Mouse (Mus musculus): ENCODE results near the gene Ggt5.
"Not testable (repeated sequence)": the region's sequence is repeated elsewhere in the genome, so short reads cannot be mapped to it uniquely, and the experiment has no call there.

Ggt5 gene

DNA sequence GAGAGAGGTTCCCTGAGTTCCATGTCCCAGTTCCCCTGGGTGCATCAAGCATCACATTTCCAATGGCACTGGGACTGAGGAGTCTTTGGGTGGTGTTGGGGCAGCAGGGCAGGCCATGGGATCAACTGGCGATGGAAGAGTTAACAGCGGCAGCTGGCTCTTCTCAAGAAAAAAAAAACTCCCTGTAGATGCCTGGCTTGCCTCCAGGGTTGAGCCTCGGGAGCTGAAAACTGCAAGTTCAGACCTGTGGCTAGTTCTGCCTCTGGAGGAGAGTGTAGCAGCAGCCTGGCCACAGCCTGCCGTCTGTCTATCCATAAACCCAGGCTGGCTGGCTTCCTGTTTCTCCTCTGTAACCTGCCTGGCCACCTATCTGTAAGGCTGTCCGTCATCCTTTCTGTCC is at the start of gene Ggt5:
Ggt5 (plus strand) TSS at position 212 of the 400 bp plus-strand sequence.
- peak; percentile 28 for DNase-seq

DNA sequence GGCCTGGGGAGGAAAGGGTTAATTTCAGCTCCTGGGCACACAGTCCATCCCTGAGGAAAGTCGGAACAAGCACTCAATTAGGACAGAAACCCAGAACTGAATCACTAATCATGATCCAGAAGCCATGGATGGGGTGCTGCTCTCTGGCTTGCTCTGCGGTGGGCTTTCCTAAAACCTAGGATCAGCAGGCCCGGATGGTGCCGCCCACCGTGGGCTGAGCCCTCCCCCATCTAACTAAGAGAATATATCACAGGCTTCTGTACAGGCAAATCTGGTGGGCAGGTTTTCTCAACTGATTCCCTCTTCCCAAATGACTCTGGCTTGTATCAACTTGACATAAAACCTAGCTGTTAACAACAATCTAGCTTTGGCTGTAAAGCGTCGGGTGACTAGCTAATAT is 41.2 kb upstream of the Ggt5 start:
- no peak for DNase-seq

DNA sequence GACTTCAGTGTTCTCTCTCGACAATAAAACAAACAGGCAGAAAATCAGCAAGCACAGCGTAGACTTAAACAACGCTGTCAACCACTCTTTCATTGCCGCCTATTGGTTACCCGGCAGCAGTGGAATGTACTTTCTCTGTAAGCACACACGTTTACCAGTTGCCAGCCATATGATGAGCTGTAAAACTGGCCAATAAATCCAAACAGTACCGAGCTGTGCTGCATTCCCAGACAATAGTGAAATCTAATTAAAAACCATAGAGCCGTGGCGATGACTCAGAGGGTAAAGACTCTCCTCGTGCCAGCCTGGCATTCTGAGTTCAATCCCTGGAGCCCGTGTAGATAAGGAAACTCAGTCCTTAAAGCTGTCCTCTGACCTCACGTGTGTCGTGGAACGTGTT is 40.7 kb upstream of the Ggt5 start:
- DNase-seq: no peak

- DNase-seq: no peak
Observed at GRCm38 (mm10) chr10:75549886-75550285, 39.3 kb upstream of the Ggt5 start.

GRCm38 (mm10) chr10:75551175-75551574 is 38.0 kb upstream of the Ggt5 start:
- no peak for DNase-seq

DNA sequence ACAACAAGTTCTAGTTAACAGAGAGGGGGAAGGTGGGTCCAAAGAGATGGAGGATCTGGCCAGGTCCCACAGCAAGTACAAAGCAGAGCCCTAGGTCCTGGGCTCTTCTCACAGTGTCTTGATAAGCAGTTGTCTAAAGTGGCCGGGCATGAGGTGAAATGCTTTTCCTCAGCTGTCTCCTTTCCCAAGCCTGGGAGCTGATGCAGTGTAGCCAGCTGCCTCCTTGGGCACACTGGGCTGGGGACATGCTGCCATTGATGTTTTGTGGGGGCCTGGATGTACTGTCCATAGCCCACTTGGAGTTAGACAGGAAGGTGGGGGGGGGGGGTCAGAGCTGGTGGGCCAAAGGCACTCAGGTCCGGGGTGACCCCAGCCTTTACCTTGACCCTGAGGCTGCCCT is 37.0 kb upstream of the Ggt5 start:
- DNase-seq: no peak

- DNase-seq: no peak
Observed at GRCm38 (mm10) chr10:75552701-75553450, 36.3 kb upstream of the Ggt5 start.

GRCm38 (mm10) chr10:75554090-75554489 is 35.0 kb upstream of the Ggt5 start:
- DNase-seq: no peak

DNA sequence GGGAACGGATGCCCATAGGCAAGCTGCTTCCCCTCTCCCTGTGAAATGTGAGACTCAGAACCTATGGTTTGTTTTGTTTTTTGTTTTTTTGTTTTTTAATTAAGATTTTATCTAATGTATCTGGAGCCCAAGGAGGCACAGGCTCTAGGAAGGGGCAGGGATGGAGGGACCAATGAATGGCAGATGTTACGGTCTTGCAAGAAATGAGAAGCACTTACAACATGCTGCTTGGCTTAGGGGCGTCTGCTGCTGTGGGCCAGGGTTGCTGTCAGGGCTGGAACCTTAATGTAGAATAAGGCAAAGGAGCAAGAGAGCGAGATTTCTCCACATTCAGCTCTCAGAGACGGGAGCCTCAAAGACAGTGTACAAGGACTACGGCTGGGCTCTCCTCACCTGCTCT is 33.6 kb upstream of the Ggt5 start:
- no peak for DNase-seq

DNA sequence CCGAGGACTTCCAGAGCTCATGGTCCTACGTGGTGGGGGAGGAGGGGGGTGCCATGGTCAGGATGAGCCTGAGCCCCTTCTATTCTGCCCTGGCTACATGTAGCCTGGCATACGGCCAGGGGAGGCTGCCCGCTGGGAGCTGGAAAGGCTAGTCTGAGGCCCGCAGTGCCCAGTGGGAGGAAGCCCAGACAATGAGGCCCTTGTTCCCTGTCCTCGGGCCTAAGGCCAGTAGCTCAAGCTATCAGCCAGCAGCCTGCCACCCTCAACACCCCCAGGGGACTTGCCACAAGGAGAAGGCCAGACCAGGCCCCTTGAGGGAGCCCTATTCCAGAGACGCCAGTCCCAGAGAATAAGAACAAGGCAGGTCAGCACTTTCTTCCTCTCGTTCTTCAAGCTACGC is 33.1 kb upstream of the Ggt5 start:
- no peak for DNase-seq

DNA sequence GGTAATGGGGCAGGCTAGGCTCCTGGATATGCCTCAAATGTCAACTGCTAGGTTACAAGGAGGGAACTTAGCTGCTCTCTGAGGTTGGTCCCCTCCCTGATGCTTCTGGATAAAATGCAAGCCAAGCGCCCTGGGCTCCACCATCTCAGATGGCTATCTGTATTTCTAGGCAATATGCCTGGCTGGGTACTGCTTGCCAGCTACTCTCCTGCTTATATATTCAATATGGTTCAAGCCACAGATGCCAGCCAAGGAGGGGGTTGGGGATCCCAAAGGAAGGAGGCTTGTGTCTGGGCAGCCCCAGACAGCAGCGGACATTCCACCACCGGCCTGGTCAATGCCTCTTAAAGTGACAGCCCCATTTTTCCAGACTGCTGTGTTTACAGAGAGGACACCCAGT is 30.6 kb upstream of the Ggt5 start:
- DNase-seq: no peak

DNA sequence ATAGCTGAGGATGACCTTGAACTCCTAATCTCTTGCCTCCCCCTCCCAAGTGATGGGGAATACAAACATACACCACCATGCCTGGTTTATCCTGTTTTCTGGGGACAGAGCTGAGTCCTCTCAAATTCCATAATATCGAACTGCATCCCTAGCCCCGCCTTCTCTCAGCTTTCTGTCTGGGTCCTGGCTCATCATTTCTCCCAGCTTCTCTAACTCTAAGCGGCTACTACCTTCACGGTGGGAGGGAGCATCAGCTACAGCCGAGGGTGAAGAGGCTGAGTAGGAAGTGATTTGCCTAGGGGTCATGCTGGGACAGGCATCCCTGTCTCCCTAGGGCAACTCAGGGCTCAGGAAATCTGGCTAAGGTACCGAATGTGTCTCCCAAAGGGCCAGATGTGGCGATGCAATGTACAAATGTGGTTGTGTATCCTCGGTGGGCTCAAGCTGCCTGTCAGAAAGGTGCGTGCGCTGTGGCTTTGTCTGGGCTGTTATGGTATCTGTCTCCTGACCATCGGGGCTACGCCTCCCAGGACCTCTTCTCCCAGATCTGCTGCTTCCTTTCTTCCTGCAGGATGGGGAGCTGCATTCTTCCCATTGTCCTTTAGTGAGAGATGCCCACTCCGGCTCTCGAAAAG is 30.0 kb upstream of the Ggt5 start:
- no peak for DNase-seq

DNA sequence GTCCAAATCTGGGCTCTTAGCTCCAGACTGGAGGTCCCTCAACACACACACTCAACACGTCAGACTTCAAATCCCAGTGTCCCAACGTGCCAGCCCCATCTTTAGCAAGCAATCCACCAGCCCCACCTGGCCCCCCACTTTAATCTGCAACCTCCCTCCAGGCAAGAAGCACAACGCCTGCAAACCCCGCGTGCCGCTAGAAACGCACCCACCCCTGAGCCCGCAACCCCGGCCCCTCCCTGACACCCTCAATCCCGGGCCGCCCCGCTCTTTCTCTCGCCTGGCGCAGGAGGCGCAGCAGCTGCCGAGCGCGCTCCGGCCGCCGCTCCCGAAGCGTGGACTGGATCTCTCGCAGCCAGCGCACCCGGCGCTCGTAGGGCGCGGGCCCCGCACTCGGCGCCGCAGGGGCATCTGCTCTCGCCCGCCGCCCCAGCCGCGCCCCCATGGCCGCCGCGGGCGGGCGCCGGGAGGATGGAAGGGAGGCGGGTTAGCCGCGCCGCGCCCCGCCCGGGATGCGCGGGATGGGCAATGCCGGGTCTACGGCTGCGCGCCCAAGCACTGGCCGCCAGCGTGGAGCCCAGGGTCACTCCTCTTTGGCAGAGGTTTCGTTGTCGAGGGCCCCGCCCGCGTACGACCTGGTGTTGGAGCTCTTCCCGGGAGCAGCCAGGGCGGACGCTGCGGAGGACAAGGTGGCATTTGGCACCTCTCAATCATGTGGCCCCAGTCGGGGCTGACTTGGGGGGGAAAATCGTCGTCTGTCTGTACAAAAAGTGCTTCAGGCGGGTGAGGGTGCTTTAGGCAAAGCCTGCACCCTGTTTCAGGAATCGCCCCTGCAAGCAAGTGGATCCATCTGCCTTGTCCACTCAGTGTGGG is 29.2 kb upstream of the Ggt5 start, which contains the start of gene Lrrc75b:
Lrrc75b (minus strand) TSS at position 655 of the 873 bp plus-strand sequence.
- DNase-seq: no peak

DNA sequence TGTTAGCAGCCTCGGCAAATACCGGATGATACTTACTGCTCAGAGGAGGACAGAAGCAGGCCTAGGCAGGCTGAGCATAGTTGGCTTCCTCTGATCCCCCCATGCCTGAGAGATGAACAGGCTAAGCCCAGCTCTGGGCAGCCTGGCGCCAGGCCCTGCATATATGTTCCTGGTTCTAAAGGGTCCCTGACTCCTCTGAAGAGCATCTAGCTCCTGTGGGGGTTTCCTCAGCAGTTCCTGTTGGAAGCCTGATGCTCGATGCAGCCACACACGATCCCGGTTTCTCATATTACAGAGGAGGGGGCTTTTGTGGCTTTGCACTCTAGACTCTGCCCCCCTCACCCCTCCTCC is 28.6 kb upstream of the Ggt5 start:
- DNase-seq: no peak

DNA sequence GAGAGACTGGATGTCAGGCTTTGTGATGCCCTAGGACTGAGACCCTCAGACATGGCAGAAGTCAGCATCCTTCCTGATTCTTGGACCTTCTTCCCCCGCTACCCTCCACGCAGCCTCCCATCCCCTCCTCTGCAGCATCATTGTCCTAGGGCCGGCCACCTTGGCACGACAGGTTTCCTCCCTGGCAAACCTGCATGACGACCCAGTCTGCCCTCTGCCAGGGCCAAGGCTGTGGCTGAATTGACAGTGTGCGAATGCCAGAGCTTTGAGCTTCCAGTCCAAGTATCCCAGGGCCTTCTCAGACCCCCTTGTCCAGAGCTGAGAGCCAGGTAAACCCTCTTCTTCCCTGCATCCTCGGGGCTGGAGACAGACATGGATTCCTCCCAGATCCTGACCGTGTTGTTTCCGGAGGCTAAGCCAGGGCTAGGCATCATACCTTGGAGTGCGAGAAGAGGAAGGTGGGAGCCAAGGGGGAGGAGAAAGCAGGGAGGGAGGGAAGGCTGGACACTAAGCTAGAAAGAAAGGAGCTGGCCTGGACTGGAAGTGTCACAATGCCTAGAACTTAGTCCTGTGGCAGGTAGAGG is 28.0 kb upstream of the Ggt5 start, which contains the start of gene Ggt1:
Ggt1 (plus strand) TSS at position 534 of the 584 bp plus-strand sequence.
- no peak for DNase-seq

- DNase-seq: no peak
Observed at GRCm38 (mm10) chr10:75562596-75562995, 26.5 kb upstream of the Ggt5 start.

- DNase-seq: no peak
Observed at GRCm38 (mm10) chr10:75564687-75565265, 24.4 kb upstream of the Ggt5 start.

- peak; percentile 24 for DNase-seq
Observed at GRCm38 (mm10) chr10:75565436-75565835, 23.7 kb upstream of the Ggt5 start.

DNA sequence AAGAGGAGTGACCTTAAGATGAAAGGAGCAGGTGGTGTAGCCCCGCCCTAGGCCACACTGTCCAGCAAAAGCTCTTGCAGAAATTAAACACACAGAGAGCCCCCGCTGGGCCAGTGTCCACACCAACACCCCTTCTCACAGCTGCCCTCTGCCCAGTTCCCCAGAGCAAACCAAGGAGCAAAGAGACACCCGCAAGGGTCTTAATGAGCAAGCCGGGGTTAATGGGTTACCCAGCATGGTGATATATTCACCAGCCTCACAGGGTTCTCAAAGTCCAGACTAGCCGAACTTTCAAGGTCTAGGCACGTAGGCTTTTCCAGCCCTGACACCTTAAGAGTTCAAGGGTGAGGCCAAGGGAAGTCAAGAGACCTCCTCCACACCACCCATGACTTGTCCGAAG is 23.2 kb upstream of the Ggt5 start:
- no peak for DNase-seq

DNA sequence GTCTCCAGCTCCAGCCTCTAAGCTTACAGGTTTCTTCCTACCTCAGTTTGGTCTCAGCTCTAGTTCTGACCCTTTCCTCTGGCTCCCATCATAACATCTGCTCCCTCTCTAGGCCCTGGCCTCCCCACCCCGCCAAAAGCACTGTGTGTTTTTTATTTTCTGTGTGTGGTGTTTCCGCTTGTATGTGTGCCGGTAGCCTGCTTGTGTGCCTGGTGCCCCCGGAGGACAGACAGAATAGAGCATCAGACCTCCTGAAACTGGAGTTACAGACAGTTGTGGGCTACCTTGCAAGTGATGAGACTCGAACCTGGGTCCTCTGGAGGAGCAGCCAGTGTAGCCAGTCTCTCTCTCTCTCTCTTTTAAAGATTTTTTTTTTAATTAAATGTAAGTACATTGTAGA is 22.8 kb upstream of the Ggt5 start:
- DNase-seq: no peak

GRCm38 (mm10) chr10:75566765-75567164 is 22.4 kb upstream of the Ggt5 start:
- DNase-seq: not testable (repeated sequence)

- no peak for DNase-seq
Observed at GRCm38 (mm10) chr10:75568029-75568428, 21.1 kb upstream of the Ggt5 start.

DNA sequence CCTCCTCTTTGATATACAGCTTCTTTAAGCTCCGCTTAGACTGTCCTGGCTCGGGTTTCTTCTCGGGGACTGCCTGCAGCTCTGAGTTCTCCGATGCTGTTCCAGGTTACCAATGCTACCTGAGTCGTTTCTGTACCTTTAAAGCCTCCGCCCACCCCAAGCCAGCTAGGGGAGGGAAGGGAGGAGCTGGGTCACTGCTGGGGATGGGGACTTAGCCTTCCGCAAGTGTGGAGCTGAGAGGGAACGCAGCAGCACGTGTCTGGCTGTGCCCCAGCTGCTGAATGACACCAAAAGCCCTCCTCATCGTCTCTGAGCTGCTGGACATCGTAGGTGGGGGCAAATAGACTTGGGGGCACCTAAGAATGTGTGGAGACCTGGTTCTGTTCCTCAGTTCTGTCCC is 20.7 kb upstream of the Ggt5 start:
- no peak for DNase-seq
